Mouse (Mus musculus) heart, adult 2 months (tissue): ENCODE results near the gene Etnk2. TPM values are rescaled to one million over a fixed set of nuclear protein-coding genes. Genes with fewer than 3 reads are reported as not detected.
A peak's percentile ranks its signal among the peaks of the same experiment; 100 is the strongest.

Experiments used
- DNase-seq, 2 experiments: peaks; one replicate each; pipeline ENCODE4 v3.0.0; 2021
- H3K27ac ChIP-seq: fragments of 200-600 bp; 2 replicates; pipeline ENCODE4 v1.8.1; 2022
- H3K27me3 ChIP-seq: fragments of 200-500 bp; 2 replicates; pipeline ENCODE4 v1.6.1; 2012; ENCODE audit warnings: mild to moderate bottlenecking, low read length, inconsistent platforms, mixed read lengths; ENCODE audit not compliant: control insufficient read depth, insufficient read depth
- H3K36me3 ChIP-seq: fragments of 200-500 bp; 2 replicates; pipeline ENCODE4 v1.6.1; 2012; ENCODE audit warnings: low read length, inconsistent platforms; ENCODE audit not compliant: control insufficient read depth, insufficient read depth
- H3K4me1 ChIP-seq: fragments of 200-500 bp; 2 replicates; pipeline ENCODE4 v1.6.1; 2011; ENCODE audit warnings: low read length; ENCODE audit not compliant: control insufficient read depth, insufficient read depth
- H3K4me3 ChIP-seq: fragments of 200-600 bp; 2 replicates; pipeline ENCODE4 v1.8.1; 2022
- H3K79me2 ChIP-seq: fragments of 200-500 bp; replicated peaks from 2 replicates; pipeline ENCODE4 v1.6.1; 2012; ENCODE audit warnings: mild to moderate bottlenecking, inconsistent platforms, low read length, moderate library complexity, mixed read lengths; ENCODE audit not compliant: control insufficient read depth, insufficient read depth
- H3K9ac ChIP-seq: fragments of 200-500 bp; 2 replicates; pipeline ENCODE4 v1.6.1; 2012; ENCODE audit warnings: low read depth, mild to moderate bottlenecking, control low read depth, inconsistent platforms, low read length, mixed read lengths
- CTCF ChIP-seq: fragments of 200-600 bp; IDR thresholded peaks from 2 replicates; pipeline ENCODE4 v1.8.1; 2022; ENCODE audit warnings: antibody characterized with exemption, mild to moderate bottlenecking, moderate library complexity
- EP300 ChIP-seq: fragments of 200-500 bp; IDR thresholded peaks from 2 replicates; pipeline ENCODE4 v1.6.1; 2011; ENCODE audit warnings: low read depth, low read length, control low read depth; ENCODE audit not compliant: insufficient read depth
- POLR2A ChIP-seq: fragments of 200-500 bp; IDR thresholded peaks from 2 replicates; pipeline ENCODE4 v1.6.1; 2011; ENCODE audit warnings: mild to moderate bottlenecking, low read depth, low read length, control low read depth; ENCODE audit not compliant: insufficient read depth
- WGBS: fragments of 180-500 bp; shearing (Covaris S2); methylation state at CpG from one replicate; pipeline ENCODE4 v1.1.7; 2018; 5-methylcytosine and 5-hydroxymethylcytosine counted together
- intact Hi-C: fragments of 180-260 bp; cut with DNase I; formaldehyde crosslinking; loops from one replicate; pipeline ENCODE4 v1.15.1; 2025
- polyA plus RNA-seq: library from polyadenylated mRNA; depleted of rRNA; stranded (reverse); fragments of >200 nt; gene quantifications from 2 replicates; pipeline ENCODE4 v1.2.3, GENCODE M21; 2012
- total RNA-seq, 2 experiments: library from RNA; stranded (reverse); gene quantifications; 2 replicates each; pipeline ENCODE4 v1.2.3; 2021

Etnk2 gene
- total and polyA plus RNA-seq, 3 experiments = 0.29 to 0.93 (median 0.84) TPM

DNA sequence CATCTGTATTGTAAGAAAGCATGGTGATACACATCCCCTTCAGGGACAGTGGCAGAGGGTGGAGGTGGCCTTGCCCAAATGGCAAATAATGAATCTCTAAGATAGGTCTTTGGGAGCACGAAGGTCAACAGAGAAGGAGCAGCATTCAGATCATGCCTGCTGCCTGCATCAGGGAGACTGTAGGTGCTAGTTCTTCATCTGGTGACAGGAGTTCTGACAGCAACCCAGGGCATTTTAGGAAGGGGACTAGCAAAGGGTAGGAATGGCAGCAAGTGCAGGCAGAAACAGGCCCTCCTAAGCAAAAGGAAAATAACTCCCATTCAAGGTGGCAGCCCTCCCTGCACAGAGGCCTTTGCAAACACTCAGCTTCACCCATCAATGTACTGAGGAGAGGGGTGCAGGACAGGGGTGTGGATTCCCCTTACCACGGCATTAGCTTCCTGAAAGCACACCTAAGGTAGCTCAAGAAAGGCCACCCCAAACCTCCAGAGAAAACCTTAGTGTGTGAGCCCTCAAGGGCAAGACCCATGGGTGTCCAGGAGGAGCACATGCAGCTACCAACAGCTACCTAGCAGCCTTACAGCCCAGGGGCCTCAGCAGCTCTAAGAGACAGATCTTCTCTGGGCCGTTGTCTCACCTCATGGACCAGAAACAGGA lies 55.9 kb downstream of the Etnk2 start:
- peak overlapping the region; percentile 95 for H3K27ac ChIP-seq
- peaks cover 36% of the 10 kb centered on the region for H3K4me1 ChIP-seq
- intact Hi-C loops = no loop called here
- TF ChIP-seq POLR2A (no peak), EP300 (no peak)
- peak overlapping the region; percentile 11; the same call in 1 of the 2 replicates for H3K9ac ChIP-seq
- H3K79me2 ChIP-seq = peaks cover 7% of the 10 kb centered on the region
- H3K36me3 ChIP-seq = no peaks in the 10 kb centered on the region
- WGBS = 76% methylated on average over 3 of the region's 3 CpGs
- DNase-seq = no peak
- H3K27me3 ChIP-seq = no peaks in the 10 kb centered on the region
- peak overlapping the region; percentile 62; the same call in 1 of the 2 replicates for H3K4me3 ChIP-seq

DNA sequence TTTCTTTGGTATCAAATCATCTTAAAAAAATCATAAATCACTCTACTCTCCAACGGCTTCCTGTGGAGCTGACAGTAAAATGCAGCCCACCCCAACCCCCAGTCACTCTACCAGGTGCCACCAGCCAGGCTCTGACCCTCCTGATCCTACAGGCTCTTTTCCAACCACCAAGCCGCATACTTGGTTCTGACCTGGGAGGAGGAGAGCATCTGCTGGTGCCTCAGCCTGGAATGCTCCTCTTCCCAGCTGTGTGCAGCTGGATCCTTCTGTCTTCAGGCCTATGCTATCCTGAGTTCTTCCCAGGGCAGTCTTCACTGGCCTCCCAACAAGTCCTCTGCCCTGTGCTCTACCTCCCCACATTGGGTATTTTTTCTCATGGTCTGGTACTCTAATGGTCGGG lies 57.1 kb downstream of the Etnk2 start:
- Histone ChIP-seq H3K79me2 (peaks cover 6% of the 10 kb centered on the region), H3K4me1 (peaks cover 27% of the 10 kb centered on the region), H3K9ac (peak overlapping the region; percentile 42), H3K27ac (peak overlapping the region; percentile 95), H3K4me3 (peak overlapping the region; percentile 91), H3K36me3 (no peaks in the 10 kb centered on the region), H3K27me3 (no peaks in the 10 kb centered on the region)
- peak; percentile 53 to 57 for DNase-seq
- WGBS = 45% methylated on average over 3 of the region's 3 CpGs
- intact Hi-C loops = loop anchor here (5.0 kb wide), 1 partner anchor 288 kb away; the partner anchor contains the start of gene Ppp1r15b
- TF ChIP-seq CTCF (no peak), POLR2A (no peak), EP300 (no peak)

DNA sequence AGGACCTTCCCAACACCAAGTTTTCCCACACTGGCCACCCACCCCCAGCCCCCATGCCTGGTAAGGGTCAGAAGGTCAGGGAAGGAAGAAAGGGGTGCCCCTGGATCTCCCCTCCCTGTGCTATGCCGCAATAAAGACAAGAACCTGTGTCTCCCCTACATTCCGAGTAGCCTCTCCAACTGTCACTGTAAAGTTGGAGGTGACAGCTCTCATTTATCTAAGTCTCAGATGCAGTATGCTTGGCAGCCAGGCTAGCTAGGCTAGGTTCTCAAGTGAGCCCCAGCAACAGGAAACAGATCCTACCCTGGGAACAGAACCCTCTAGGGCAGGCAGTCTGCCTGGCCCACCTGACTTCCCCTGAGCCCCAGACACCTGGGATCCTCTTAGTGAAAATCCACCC lies 57.7 kb downstream of the Etnk2 start:
- DNase-seq = no peak
- H3K27me3 ChIP-seq = no peaks in the 10 kb centered on the region
- no peaks in the 10 kb centered on the region for H3K36me3 ChIP-seq
- H3K79me2 ChIP-seq = peaks cover 4% of the 10 kb centered on the region
- peak overlapping the region; percentile 95 for H3K27ac ChIP-seq
- no peak for TF ChIP-seq CTCF
- TF ChIP-seq POLR2A = no peak
- TF ChIP-seq EP300 = no peak
- 37% methylated on average over 2 of the region's 2 CpGs for WGBS
- peak overlapping the region; percentile 42 for H3K9ac ChIP-seq
- peak overlapping the region; percentile 91 for H3K4me3 ChIP-seq
- peaks cover 24% of the 10 kb centered on the region for H3K4me1 ChIP-seq
- intact Hi-C loops = loop anchor here (5.0 kb wide), 1 partner anchor 289 kb away; the partner anchor contains the start of gene Ppp1r15b

DNA sequence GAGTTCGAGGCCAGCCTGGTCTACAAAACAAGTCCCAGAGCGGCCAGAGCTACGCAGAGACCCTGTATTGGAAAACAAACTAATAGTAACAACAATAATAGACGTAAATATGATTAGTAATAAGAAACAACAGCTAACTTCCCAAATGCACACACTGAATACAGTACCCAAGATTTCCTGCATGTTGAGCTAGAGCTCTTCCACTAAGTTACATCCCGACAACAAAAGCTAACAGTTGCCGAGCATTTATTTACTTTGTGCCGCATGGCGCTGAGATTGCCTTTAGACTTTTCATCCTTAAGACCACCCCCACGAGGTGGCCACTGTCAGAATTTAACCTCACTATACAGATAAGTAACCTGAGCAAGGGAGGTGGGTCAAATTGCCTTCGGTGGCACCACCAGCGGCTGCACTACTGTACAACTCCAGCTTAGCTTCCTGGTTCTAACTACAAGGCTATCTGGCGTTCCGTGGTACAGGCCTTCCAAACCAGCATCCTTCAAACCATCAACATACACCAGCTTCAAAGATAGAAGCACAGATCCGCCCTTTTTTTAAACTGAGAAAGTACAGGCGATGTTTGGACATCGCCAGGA lies 58.7 kb downstream of the Etnk2 start:
- peaks cover 4% of the 10 kb centered on the region for H3K79me2 ChIP-seq
- peak overlapping the region; percentile 91 for H3K4me3 ChIP-seq
- TF ChIP-seq POLR2A (no peak), CTCF (peak; percentile 48), EP300 (no peak)
- intact Hi-C loops = loop anchor here (1.0 to 5.0 kb wide), 2 partner anchors 37 to 290 kb away; partner anchors contain the start of gene Ppp1r15b
- H3K4me1 ChIP-seq = peaks cover 21% of the 10 kb centered on the region
- 35% methylated on average over 16 of the region's 16 CpGs for WGBS
- no peaks in the 10 kb centered on the region for H3K36me3 ChIP-seq
- no peaks in the 10 kb centered on the region for H3K27me3 ChIP-seq
- H3K27ac ChIP-seq = peak overlapping the region; percentile 95
- peak overlapping the region; percentile 61 for H3K9ac ChIP-seq
- no peak for DNase-seq

DNA sequence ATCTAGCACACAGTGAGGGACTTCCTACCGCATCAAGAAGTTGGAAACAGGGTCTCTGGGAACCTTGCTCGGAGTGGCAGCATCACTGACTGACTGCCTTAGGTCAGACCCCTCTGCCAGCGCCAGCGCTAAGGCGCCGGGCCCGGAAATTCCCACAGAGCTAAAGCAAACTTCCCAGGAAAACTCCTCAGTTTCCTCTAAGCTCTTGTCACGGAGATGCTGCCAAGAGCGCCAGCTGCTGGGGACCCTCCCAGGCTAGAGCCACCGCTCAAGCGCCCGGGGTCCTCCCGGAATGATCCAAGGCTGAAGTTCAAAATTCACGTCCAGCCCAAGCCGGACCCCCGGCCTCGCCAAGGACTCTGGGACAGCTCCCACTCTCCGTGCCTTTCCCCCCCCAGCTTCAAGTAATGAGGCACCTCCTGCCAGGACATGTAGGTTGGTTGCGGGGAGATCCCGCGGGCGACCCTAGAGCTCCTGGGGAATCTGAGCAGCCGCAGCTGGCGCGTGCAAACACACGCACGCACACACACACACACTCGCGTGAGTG lies 59.3 kb downstream of the Etnk2 start:
- Histone ChIP-seq H3K27me3 (no peaks in the 10 kb centered on the region), H3K9ac (peak overlapping the region; percentile 88), H3K36me3 (no peaks in the 10 kb centered on the region), H3K4me1 (peaks cover 18% of the 10 kb centered on the region), H3K79me2 (peaks cover 2% of the 10 kb centered on the region), H3K4me3 (peak overlapping the region; percentile 91), H3K27ac (peak overlapping the region; percentile 95)
- TF ChIP-seq CTCF (peak; percentile 41), POLR2A (peak; percentile 70), EP300 (0 out of 2 replicates have a peak, but pooled peaks have one; percentile 33)
- intact Hi-C loops = loop anchor here (1.0 to 5.0 kb wide), 3 partner anchors 26 to 290 kb away; partner anchors contain the start of gene Ppp1r15b
- WGBS = 9% methylated on average over 29 of the region's 29 CpGs
- DNase-seq = peak; percentile 78
